Mouse (Mus musculus): Measurements from ENCODE around the gene Syt7. TPM values are rescaled to one million over a fixed set of nuclear protein-coding genes. Genes with fewer than 3 reads are reported as not detected.

Syt7 gene
- polyA plus RNA-seq, 2 experiments = 2.0 to 5.0 TPM

DNA sequence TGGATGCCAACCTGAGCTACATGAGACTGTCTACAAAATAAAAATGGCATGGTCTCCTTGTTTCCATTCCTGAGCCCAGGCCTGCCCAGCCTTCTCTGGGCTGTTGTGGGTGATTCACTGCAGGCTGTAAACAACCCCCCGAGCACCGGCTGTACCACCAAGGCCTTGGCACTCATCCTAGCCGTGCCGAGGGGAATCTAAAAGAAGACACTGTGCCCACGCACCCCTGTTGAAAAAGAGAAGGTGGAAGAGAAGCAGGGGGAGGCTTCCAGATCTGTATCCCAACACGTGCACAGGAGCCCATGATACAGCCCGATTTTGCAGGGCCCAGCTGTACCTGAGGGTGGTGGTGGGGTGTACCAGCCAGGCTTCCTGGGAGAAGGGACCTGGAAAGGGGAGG lies 21.1 kb upstream of the Syt7 start:
- H3K9me3 ChIP-seq (ENCODE audit: control insufficient read depth, low read length) = no peaks in the 10 kb centered on the region
- H3K4me3 ChIP-seq (replicated peaks; ENCODE audit: low read length) = no peak overlapping the region
- DNase-seq (ENCODE audit: low spot score) (no peak), ATAC-seq (ENCODE audit: low FRiP score, low read depth) (no peak)
- H3K9ac ChIP-seq (ENCODE audit: low read depth, low read length, severe bottlenecking) = no peak overlapping the region
- H3K27ac ChIP-seq (replicated peaks; ENCODE audit: low read depth, low read length) = no peak overlapping the region
- no peak for TF ChIP-seq POLR2A (IDR thresholded peaks at IDR 0.05; ENCODE audit: borderline replicate concordance, extremely low read depth, insufficient read depth, insufficient read length)
- H3K4me2 ChIP-seq (replicated peaks; ENCODE audit: low read depth, low read length, severe bottlenecking) = no peak overlapping the region
- H3K27me3 ChIP-seq (ENCODE audit: control insufficient read depth, insufficient read depth, low read length) = no peaks in the 10 kb centered on the region
- no peaks in the 10 kb centered on the region for H3K36me3 ChIP-seq (ENCODE audit: control insufficient read depth, insufficient read depth, low read length)
- no peaks in the 10 kb centered on the region for H3K4me1 ChIP-seq (ENCODE audit: control insufficient read depth, insufficient read depth, low read length)
- 84% methylated on average over 7 of the region's 7 CpGs for WGBS

DNA sequence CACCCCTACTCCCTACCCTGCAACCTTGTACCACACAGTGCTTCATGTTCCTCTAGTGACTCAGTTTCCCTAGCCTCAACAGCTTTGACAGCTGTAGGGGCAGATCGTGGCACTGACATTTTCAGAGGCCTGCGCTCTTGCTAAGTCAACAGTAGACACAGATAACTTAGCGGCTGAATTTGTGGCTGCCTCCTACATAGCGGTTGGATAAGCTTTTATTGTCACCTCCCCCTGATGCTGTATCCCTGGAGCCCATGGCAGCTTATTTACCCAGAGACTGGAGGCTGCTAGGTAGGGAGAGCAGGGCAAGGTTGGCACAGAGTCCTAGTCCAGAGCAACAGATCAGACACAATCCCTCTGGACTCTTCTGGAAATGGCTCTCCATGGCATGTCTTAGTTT lies 19.0 kb upstream of the Syt7 start:
- Histone ChIP-seq H3K4me1 (ENCODE audit: control insufficient read depth, insufficient read depth, low read length) (no peaks in the 10 kb centered on the region), H3K36me3 (ENCODE audit: control insufficient read depth, insufficient read depth, low read length) (no peaks in the 10 kb centered on the region), H3K27me3 (ENCODE audit: control insufficient read depth, insufficient read depth, low read length) (no peaks in the 10 kb centered on the region), H3K9me3 (ENCODE audit: control insufficient read depth, low read length) (no peaks in the 10 kb centered on the region), H3K4me2 (replicated peaks; ENCODE audit: low read depth, low read length, severe bottlenecking) (no peak overlapping the region), H3K27ac (replicated peaks; ENCODE audit: low read depth, low read length) (no peak overlapping the region), H3K4me3 (replicated peaks; ENCODE audit: low read length) (no peak overlapping the region), H3K9ac (ENCODE audit: low read depth, low read length, severe bottlenecking) (no peak overlapping the region)
- WGBS = 80% methylated on average over 4 of the region's 4 CpGs
- ATAC-seq (ENCODE audit: low FRiP score, low read depth) = no peak
- no peak for TF ChIP-seq POLR2A (IDR thresholded peaks at IDR 0.05; ENCODE audit: borderline replicate concordance, extremely low read depth, insufficient read depth, insufficient read length)
- DNase-seq (ENCODE audit: low spot score) = no peak

DNA sequence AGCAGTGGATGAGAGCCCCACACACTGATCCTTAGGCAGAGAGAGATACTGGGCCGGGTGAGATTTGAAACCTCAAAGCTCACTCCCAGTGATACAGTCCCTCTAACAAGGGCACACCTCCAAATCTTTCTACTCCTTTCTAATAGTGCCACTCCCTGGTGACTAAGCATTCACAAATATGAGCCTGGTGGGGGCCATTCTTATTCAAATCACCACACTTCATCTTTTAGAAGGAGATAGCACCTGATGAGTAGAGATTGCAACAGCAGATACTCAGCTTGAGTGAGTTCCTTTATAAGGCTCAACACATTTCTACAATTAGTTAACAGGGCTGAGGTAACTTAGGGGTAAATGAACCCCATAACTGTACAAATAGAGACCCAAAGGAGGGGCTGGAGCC lies 15.7 kb upstream of the Syt7 start:
- Histone ChIP-seq H3K36me3 (ENCODE audit: control insufficient read depth, insufficient read depth, low read length) (no peaks in the 10 kb centered on the region), H3K4me3 (replicated peaks; ENCODE audit: low read length) (no peak overlapping the region), H3K4me2 (replicated peaks; ENCODE audit: low read depth, low read length, severe bottlenecking) (no peak overlapping the region), H3K4me1 (ENCODE audit: control insufficient read depth, insufficient read depth, low read length) (no peaks in the 10 kb centered on the region), H3K9me3 (ENCODE audit: control insufficient read depth, low read length) (no peaks in the 10 kb centered on the region), H3K27me3 (ENCODE audit: control insufficient read depth, insufficient read depth, low read length) (no peaks in the 10 kb centered on the region), H3K9ac (ENCODE audit: low read depth, low read length, severe bottlenecking) (no peak overlapping the region), H3K27ac (replicated peaks; ENCODE audit: low read depth, low read length) (no peak overlapping the region)
- ATAC-seq (ENCODE audit: low FRiP score, low read depth) = no peak
- TF ChIP-seq POLR2A (IDR thresholded peaks at IDR 0.05; ENCODE audit: borderline replicate concordance, extremely low read depth, insufficient read depth, insufficient read length) = no peak
- DNase-seq (ENCODE audit: low spot score) = no peak
- WGBS = 56% methylated on average over 1 of the region's 1 CpGs

DNA sequence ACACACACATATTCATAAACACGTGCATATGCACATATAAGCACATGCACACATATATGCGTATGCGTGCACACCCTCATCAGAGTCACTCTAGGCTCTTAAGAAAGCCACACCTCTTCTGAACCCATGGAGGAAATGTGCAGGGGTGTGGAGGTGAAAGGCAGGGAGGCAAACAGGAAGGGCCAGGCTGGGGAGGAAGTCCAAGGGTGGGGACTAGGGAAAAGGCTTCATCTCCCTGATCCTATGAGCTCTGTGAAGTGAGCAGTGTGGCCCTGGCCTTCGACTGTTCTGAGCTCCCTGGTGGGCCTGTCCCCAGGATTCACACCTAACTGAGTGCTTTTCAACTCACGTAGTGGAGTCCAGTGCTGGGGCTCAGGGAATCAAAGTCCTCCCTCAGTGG lies 13.6 kb upstream of the Syt7 start:
- no peak for DNase-seq (ENCODE audit: low spot score)
- no peak overlapping the region for H3K4me2 ChIP-seq (replicated peaks; ENCODE audit: low read depth, low read length, severe bottlenecking)
- no peak overlapping the region for H3K4me3 ChIP-seq (replicated peaks; ENCODE audit: low read length)
- no peaks in the 10 kb centered on the region; the same call in 1 of the 2 replicates for H3K9me3 ChIP-seq (ENCODE audit: control insufficient read depth, low read length)
- no peaks in the 10 kb centered on the region for H3K36me3 ChIP-seq (ENCODE audit: control insufficient read depth, insufficient read depth, low read length)
- ATAC-seq (ENCODE audit: low FRiP score, low read depth) = no peak
- H3K9ac ChIP-seq (ENCODE audit: low read depth, low read length, severe bottlenecking) = no peak overlapping the region
- TF ChIP-seq POLR2A (IDR thresholded peaks at IDR 0.05; ENCODE audit: borderline replicate concordance, extremely low read depth, insufficient read depth, insufficient read length) = no peak
- 53% methylated on average over 5 of the region's 5 CpGs for WGBS
- no peaks in the 10 kb centered on the region for H3K27me3 ChIP-seq (ENCODE audit: control insufficient read depth, insufficient read depth, low read length)
- H3K27ac ChIP-seq (replicated peaks; ENCODE audit: low read depth, low read length) = no peak overlapping the region
- no peaks in the 10 kb centered on the region for H3K4me1 ChIP-seq (ENCODE audit: control insufficient read depth, insufficient read depth, low read length)

DNA sequence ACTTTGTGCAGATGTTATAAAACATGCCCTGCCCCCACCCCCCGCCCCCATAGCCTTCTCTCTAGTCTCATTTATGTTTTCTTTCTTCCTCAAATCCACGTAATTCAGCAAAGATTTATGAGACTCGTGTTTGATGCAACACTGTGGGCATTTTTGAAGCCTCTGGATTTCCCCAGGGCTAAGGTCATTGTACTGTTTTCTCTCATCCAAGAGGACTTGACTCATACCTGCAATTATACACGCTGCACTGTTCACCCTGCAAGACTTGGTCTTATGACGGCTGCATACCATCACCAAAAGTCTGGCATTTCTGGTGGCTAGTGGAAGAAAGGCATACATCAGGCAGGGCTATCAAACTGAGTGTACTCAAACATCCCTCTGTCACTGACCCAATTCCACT lies 8.9 kb upstream of the Syt7 start:
- H3K36me3 ChIP-seq (ENCODE audit: control insufficient read depth, insufficient read depth, low read length) = no peaks in the 10 kb centered on the region
- TF ChIP-seq POLR2A (IDR thresholded peaks at IDR 0.05; ENCODE audit: borderline replicate concordance, extremely low read depth, insufficient read depth, insufficient read length) = no peak
- ATAC-seq (ENCODE audit: low FRiP score, low read depth) (no peak), DNase-seq (ENCODE audit: low spot score) (no peak)
- H3K27me3 ChIP-seq (ENCODE audit: control insufficient read depth, insufficient read depth, low read length) = no peaks in the 10 kb centered on the region
- H3K4me1 ChIP-seq (ENCODE audit: control insufficient read depth, insufficient read depth, low read length) = no peaks in the 10 kb centered on the region
- no peak overlapping the region for H3K27ac ChIP-seq (replicated peaks; ENCODE audit: low read depth, low read length)
- no peaks in the 10 kb centered on the region; the same call in 1 of the 2 replicates for H3K9me3 ChIP-seq (ENCODE audit: control insufficient read depth, low read length)
- H3K4me2 ChIP-seq (replicated peaks; ENCODE audit: low read depth, low read length, severe bottlenecking) = no peak overlapping the region
- WGBS = 70% methylated on average over 5 of the region's 5 CpGs
- no peak overlapping the region for H3K4me3 ChIP-seq (replicated peaks; ENCODE audit: low read length)
- no peak overlapping the region for H3K9ac ChIP-seq (ENCODE audit: low read depth, low read length, severe bottlenecking)

DNA sequence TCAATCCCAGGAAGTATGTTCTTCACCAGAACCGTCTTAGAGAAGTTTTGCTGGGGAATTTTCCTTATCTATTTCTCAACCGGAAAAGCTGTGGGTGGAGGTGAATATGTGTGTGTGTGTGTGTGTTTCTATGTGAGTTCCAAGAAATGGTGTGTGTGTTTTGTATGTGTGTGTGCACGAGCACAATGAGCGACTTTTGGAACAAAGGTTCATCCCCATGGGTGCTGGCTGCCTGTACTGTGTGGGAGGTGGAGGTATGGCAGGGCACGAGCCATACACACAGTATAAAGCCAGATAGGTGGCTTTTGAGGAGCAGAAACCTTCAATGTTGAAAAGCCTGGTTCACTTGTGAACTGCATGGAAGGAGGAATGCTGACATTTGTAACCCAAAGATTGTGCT lies 1.2 kb upstream of the Syt7 start:
- no peak for DNase-seq (ENCODE audit: low spot score)
- H3K27me3 ChIP-seq (ENCODE audit: control insufficient read depth, insufficient read depth, low read length) = peaks cover 31% of the 10 kb centered on the region
- peaks cover 10% of the 10 kb centered on the region for H3K4me1 ChIP-seq (ENCODE audit: control insufficient read depth, insufficient read depth, low read length)
- 74% methylated on average over 5 of the region's 5 CpGs for WGBS
- no peak for TF ChIP-seq POLR2A (IDR thresholded peaks at IDR 0.05; ENCODE audit: borderline replicate concordance, extremely low read depth, insufficient read depth, insufficient read length)
- H3K27ac ChIP-seq (replicated peaks; ENCODE audit: low read depth, low read length) = no peak overlapping the region
- H3K4me2 ChIP-seq (replicated peaks; ENCODE audit: low read depth, low read length, severe bottlenecking) = no peak overlapping the region
- no peaks in the 10 kb centered on the region for H3K36me3 ChIP-seq (ENCODE audit: control insufficient read depth, insufficient read depth, low read length)
- H3K9ac ChIP-seq (ENCODE audit: low read depth, low read length, severe bottlenecking) = no peak overlapping the region
- H3K9me3 ChIP-seq (ENCODE audit: control insufficient read depth, low read length) = no peaks in the 10 kb centered on the region
- no peak overlapping the region for H3K4me3 ChIP-seq (replicated peaks; ENCODE audit: low read length)
- ATAC-seq (ENCODE audit: low FRiP score, low read depth) = no peak

All from limb, embryonic 14.5 days (tissue).